Comparison of ENCODE assay signal across 8 mouse cellular contexts in genomic region chr9:22116086-22116485, GRCm38 (mm10). TPM values are rescaled to one million over a fixed set of nuclear protein-coding genes. Genes with fewer than 3 reads are reported as not detected.
DNase-seq lines count a peak whose midpoint lies in the region; ATAC-seq lines count a peak whose summit lies in the region.

No protein-coding gene starts in this region.

- H3K27ac ChIP-seq in lung, embryonic 16.5 days (ENCODE audit: low read length), result no peak overlapping the region
- H3K27ac ChIP-seq in hindbrain, embryonic 11.5 days (ENCODE audit: low read depth, low read length), result peak overlapping the region; percentile 65; the same call in 1 of the 2 replicates

- H3K4me3 ChIP-seq in lung, embryonic 16.5 days (ENCODE audit: low read length), result peak overlapping the region; percentile 87
- peak overlapping the region; percentile 85 for H3K4me3 ChIP-seq in hindbrain, embryonic 11.5 days (ENCODE audit: low read depth, low read length)

- peak overlapping the region; percentile 97 for H3K4me2 ChIP-seq in lung, embryonic 16.5 days (ENCODE audit: low read depth, low read length)
- peak overlapping the region; percentile 81 for H3K4me2 ChIP-seq in hindbrain, embryonic 11.5 days (replicated peaks; ENCODE audit: low read depth, low read length)

- peaks cover 12% of the 10 kb centered on the region for H3K4me1 ChIP-seq in lung, embryonic 16.5 days (replicated peaks; ENCODE audit: control insufficient read depth, insufficient read depth, low read length)
- peaks cover 7% of the 10 kb centered on the region; the same call in 1 of the 2 replicates for H3K4me1 ChIP-seq in hindbrain, embryonic 11.5 days (replicated peaks; ENCODE audit: control insufficient read depth, insufficient read depth, low read length)

- no peaks in the 10 kb centered on the region for H3K27me3 ChIP-seq in lung, embryonic 16.5 days (ENCODE audit: control insufficient read depth, insufficient read depth, low read depth, low read length)
- no peaks in the 10 kb centered on the region for H3K27me3 ChIP-seq in hindbrain, embryonic 11.5 days (ENCODE audit: control insufficient read depth, insufficient read depth, low read length)

- H3K9ac ChIP-seq in lung, embryonic 16.5 days (ENCODE audit: low read length), result peak overlapping the region; percentile 95
- peak overlapping the region; percentile 96 for H3K9ac ChIP-seq in hindbrain, embryonic 11.5 days (ENCODE audit: low read depth, low read length)

- WGBS in lung, embryonic 16.5 days, result 16% methylated on average over 15 of the region's 15 CpGs
- WGBS in hindbrain, embryonic 11.5 days, result 25% methylated on average over 15 of the region's 15 CpGs

- no peaks in the 10 kb centered on the region for H3K9me3 ChIP-seq in lung, embryonic 16.5 days (ENCODE audit: control insufficient read depth, low read length)
- no peaks in the 10 kb centered on the region for H3K9me3 ChIP-seq in hindbrain, embryonic 11.5 days (ENCODE audit: control insufficient read depth, low read length)

- peaks cover 13% of the 10 kb centered on the region for H3K36me3 ChIP-seq in lung, embryonic 16.5 days (ENCODE audit: control insufficient read depth, insufficient read depth, low read length)
- H3K36me3 ChIP-seq in hindbrain, embryonic 11.5 days (ENCODE audit: control insufficient read depth, insufficient read depth, low read length), result peaks cover 8% of the 10 kb centered on the region; the same call in 1 of the 2 replicates

- no peak for ATAC-seq in lung, embryonic 16.5 days (ENCODE audit: low read depth)
- ATAC-seq in hindbrain, embryonic 11.5 days (ENCODE audit: low FRiP score), result no peak
- peak; percentile 42 for ATAC-seq in megakaryocyte-erythroid progenitor cell, adult 5-6 weeks (replicated peaks; ENCODE audit: low FRiP score, low TSS enrichment, poor library complexity, severe bottlenecking)

- DNase-seq in cerebellum, adult 11 months, result peak; percentile 20
- DNase-seq in cerebellum, postnatal 36 days, result no peak
- DNase-seq in lung, postnatal 25 days (ENCODE audit: low spot score), result no peak
- peak; percentile 43 for DNase-seq in hindbrain, embryonic 11.5 days (ENCODE audit: low spot score)
- DNase-seq in c-Kit-positive CD71-positive TER-119-positive erythroid progenitor cells, embryonic 14.5 days (ENCODE audit: low spot score), result no peak
- no peak for DNase-seq in right cerebral cortex, postnatal 14 days

RNA-seq across cellular contexts. Expression of gene Elof1, which starts 0.9 kb away (rescaled TPM):
- polyA plus RNA-seq in lung, embryonic 16.5 days (2015; fragmentation: Nextera tagmentation; extraction: Ambion mirVana), result 197 and 231 TPM in 2 replicates
- polyA plus RNA-seq in hindbrain, embryonic 11.5 days (2014; fragmentation: Nextera tagmentation; extraction: Ambion mirVana), result 211 and 213 TPM in 2 replicates
- total RNA-seq in megakaryocyte-erythroid progenitor cell, adult 5-6 weeks (2014; fragmentation: Nextera tagmentation), result 95.3 and 98.7 TPM in 2 replicates
- 31.1 and 51.7 TPM in 2 replicates for total RNA-seq in megakaryocyte-erythroid progenitor cell, adult 5-6 weeks (2017)

RNA-seq across cellular contexts. Expression of gene Cnn1, which starts 17.1 kb away (rescaled TPM):
- polyA plus RNA-seq in lung, embryonic 16.5 days (2015; fragmentation: Nextera tagmentation; extraction: Ambion mirVana), result 44.6 and 49.5 TPM in 2 replicates
- polyA plus RNA-seq in hindbrain, embryonic 11.5 days (2014; fragmentation: Nextera tagmentation; extraction: Ambion mirVana), result 1.8 and 2.1 TPM in 2 replicates
- total RNA-seq in megakaryocyte-erythroid progenitor cell, adult 5-6 weeks (2014; fragmentation: Nextera tagmentation), result not detected in 2 replicates
- total RNA-seq in megakaryocyte-erythroid progenitor cell, adult 5-6 weeks (2017), result 0.19 TPM in 1 of 2 replicates, not detected in the other

RNA-seq across cellular contexts. Expression of gene Acp5, which starts 19.4 kb away (rescaled TPM):
- polyA plus RNA-seq in lung, embryonic 16.5 days (2015; fragmentation: Nextera tagmentation; extraction: Ambion mirVana), result 8.2 and 10.2 TPM in 2 replicates
- polyA plus RNA-seq in hindbrain, embryonic 11.5 days (2014; fragmentation: Nextera tagmentation; extraction: Ambion mirVana), result 17.1 and 18.7 TPM in 2 replicates
- 11.3 and 19.4 TPM in 2 replicates for total RNA-seq in megakaryocyte-erythroid progenitor cell, adult 5-6 weeks (2014; fragmentation: Nextera tagmentation)
- 2.2 and 6.5 TPM in 2 replicates for total RNA-seq in megakaryocyte-erythroid progenitor cell, adult 5-6 weeks (2017)

RNA-seq across cellular contexts. Expression of gene Ecsit, which starts 30.8 kb away (rescaled TPM):
- 28.9 and 31.9 TPM in 2 replicates for polyA plus RNA-seq in lung, embryonic 16.5 days (2015; fragmentation: Nextera tagmentation; extraction: Ambion mirVana)
- polyA plus RNA-seq in hindbrain, embryonic 11.5 days (2014; fragmentation: Nextera tagmentation; extraction: Ambion mirVana), result 32.4 and 38.4 TPM in 2 replicates
- 35.7 and 37.0 TPM in 2 replicates for total RNA-seq in megakaryocyte-erythroid progenitor cell, adult 5-6 weeks (2014; fragmentation: Nextera tagmentation)
- 18.6 and 36.6 TPM in 2 replicates for total RNA-seq in megakaryocyte-erythroid progenitor cell, adult 5-6 weeks (2017)

RNA-seq across cellular contexts. Expression of gene Pigyl, which starts 40.6 kb away (rescaled TPM):
- 84.6 and 85.1 TPM in 2 replicates for polyA plus RNA-seq in lung, embryonic 16.5 days (2015; fragmentation: Nextera tagmentation; extraction: Ambion mirVana)
- polyA plus RNA-seq in hindbrain, embryonic 11.5 days (2014; fragmentation: Nextera tagmentation; extraction: Ambion mirVana), result 60.5 and 64.1 TPM in 2 replicates
- 31.2 and 49.5 TPM in 2 replicates for total RNA-seq in megakaryocyte-erythroid progenitor cell, adult 5-6 weeks (2014; fragmentation: Nextera tagmentation)
- total RNA-seq in megakaryocyte-erythroid progenitor cell, adult 5-6 weeks (2017), result 22.3 and 42.3 TPM in 2 replicates

Comparison
In these comparisons a context has a peak if more than half of its experiments do, and no peak if none do; other contexts are left out.
1. DNase-seq: peak in cerebellum, adult 11 months (single experiment) and hindbrain, embryonic 11.5 days (single experiment); none in cerebellum, postnatal 36 days (0 of 2), lung, postnatal 25 days (single experiment), c-Kit-positive CD71-positive TER-119-positive erythroid progenitor cells, embryonic 14.5 days (single experiment) and right cerebral cortex, postnatal 14 days (single experiment).
2. RNA of gene Cnn1, which starts 17.1 kb away (polyA plus RNA-seq): 44.6 to 49.5 TPM in lung, embryonic 16.5 days; 1.8 to 2.1 TPM in hindbrain, embryonic 11.5 days; every median in the first group is over 10 times any median in the second.